32 mouse cellular contexts compared by ENCODE assay signal in the genomic region with DNA sequence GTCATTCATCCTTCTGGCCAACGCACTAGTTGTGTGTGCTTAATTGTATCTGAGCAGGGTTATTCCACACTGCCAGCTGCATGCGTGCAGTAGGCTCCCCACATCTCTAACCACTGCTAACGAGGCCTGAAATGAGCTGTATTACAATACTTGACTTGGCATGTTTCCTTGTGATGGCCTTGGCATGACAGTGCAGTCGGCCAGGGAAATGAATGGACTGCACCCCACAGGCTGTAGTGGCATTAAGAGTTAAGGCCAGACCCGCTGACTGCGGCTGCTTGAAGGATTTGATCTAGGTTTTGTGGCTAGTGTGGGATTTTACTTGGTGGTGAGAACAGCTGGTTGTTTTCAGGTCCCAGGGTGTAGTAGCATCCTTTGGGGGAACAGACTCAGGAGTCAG.
A peak's percentile ranks its signal among the peaks of the same experiment; 100 is the strongest.
DNase-seq lines count a peak whose midpoint lies in the region; ATAC-seq and TF ChIP-seq lines count a peak whose summit lies in the region.
"Had no signal": no experiment of that assay in that cellular context is flagged by ENCODE, and none has a peak within 500 bp of the region (broad histone marks: within the 10 kb centered on the region; RNA-seq: fewer than 3 reads in every experiment).

No protein-coding gene starts in this region.

- no peaks in the 10 kb centered on the region for H3K9me3 ChIP-seq in forebrain, embryonic 11.5 days (ENCODE audit: control insufficient read depth, low read length)
- H3K9me3 ChIP-seq in forebrain, postnatal 0 days (ENCODE audit: low read length): no peaks in the 10 kb centered on the region
- no peaks in the 10 kb centered on the region for H3K9me3 ChIP-seq in midbrain, embryonic 11.5 days (ENCODE audit: control insufficient read depth, low read length)
- H3K9me3 ChIP-seq in midbrain, embryonic 13.5 days: no peaks in the 10 kb centered on the region
- H3K9me3 ChIP-seq: embryonic facial prominence, embryonic 10.5 days; embryonic facial prominence, embryonic 13.5 days; forebrain, embryonic 13.5 days; G1E; heart, embryonic 12.5 days; heart, embryonic 15.5 days; intestine, embryonic 15.5 days had no signal

- no peaks in the 10 kb centered on the region for H3K36me3 ChIP-seq in forebrain, embryonic 11.5 days (ENCODE audit: control insufficient read depth, insufficient read depth, low read length)
- H3K36me3 ChIP-seq in forebrain, postnatal 0 days (ENCODE audit: insufficient read depth): no peaks in the 10 kb centered on the region
- H3K36me3 ChIP-seq in midbrain, embryonic 11.5 days (ENCODE audit: control insufficient read depth, insufficient read depth, low read length): no peaks in the 10 kb centered on the region
- no peaks in the 10 kb centered on the region for H3K36me3 ChIP-seq in midbrain, embryonic 13.5 days
- H3K36me3 ChIP-seq: embryonic facial prominence, embryonic 10.5 days; embryonic facial prominence, embryonic 13.5 days; heart, embryonic 12.5 days; heart, embryonic 15.5 days; intestine, embryonic 15.5 days had no signal

- no peaks in the 10 kb centered on the region for H3K27me3 ChIP-seq in forebrain, embryonic 11.5 days (ENCODE audit: control insufficient read depth, insufficient read depth, low read length)
- no peaks in the 10 kb centered on the region for H3K27me3 ChIP-seq in forebrain, postnatal 0 days (ENCODE audit: insufficient read depth, low read length)
- no peaks in the 10 kb centered on the region for H3K27me3 ChIP-seq in midbrain, embryonic 11.5 days (ENCODE audit: control insufficient read depth, insufficient read depth, low read length)
- H3K27me3 ChIP-seq in midbrain, embryonic 13.5 days: no peaks in the 10 kb centered on the region
- H3K27me3 ChIP-seq: CH12.LX; embryonic facial prominence, embryonic 13.5 days; forebrain, embryonic 13.5 days; heart, embryonic 12.5 days; heart, embryonic 15.5 days; intestine, embryonic 15.5 days; Patski had no signal

- peak; percentile 34 for DNase-seq in forebrain, embryonic 11.5 days (ENCODE audit: low spot score)
- DNase-seq in forebrain, postnatal 0 days: no peak
- peak; percentile 45 for DNase-seq in midbrain, embryonic 11.5 days (ENCODE audit: low spot score, missing footprints)
- DNase-seq in adrenal gland, adult 8-10 months: peak; percentile 50
- DNase-seq in adrenal gland, postnatal 25 days: peak; percentile 26
- DNase-seq in spleen, postnatal 14 days (ENCODE audit: low spot score in 2 of 2): no peak
- DNase-seq in lung, postnatal 25 days (ENCODE audit: low spot score): no peak
- DNase-seq: B cell, adult 2 months; cerebellum, adult 11-12 months; cerebellum, adult 8-10 months; cerebellum, postnatal 10 days; cerebellum, postnatal 36 days; embryo, embryonic 11 days; gastrocnemius, adult 2 months; gastrocnemius, postnatal 14 days; heart, adult 18-20 months; heart, postnatal 14 days; heart, postnatal 4 days; kidney, adult 18-20 months had no signal

- TF ChIP-seq CTCF in forebrain, postnatal 0 days (IDR thresholded peaks at IDR 0.05; ENCODE audit: low read depth): no peak

- H3K27ac ChIP-seq in forebrain, embryonic 11.5 days (ENCODE audit: low read depth, low read length): no peak overlapping the region
- no peak overlapping the region for H3K27ac ChIP-seq in forebrain, postnatal 0 days (ENCODE audit: low read depth, low read length)
- no peak overlapping the region for H3K27ac ChIP-seq in midbrain, embryonic 11.5 days (ENCODE audit: low read depth, low read length)
- no peak overlapping the region for H3K27ac ChIP-seq in midbrain, embryonic 13.5 days
- H3K27ac ChIP-seq: embryonic facial prominence, embryonic 10.5 days; embryonic facial prominence, embryonic 13.5 days; forebrain, embryonic 13.5 days; gastrocnemius, adult 2 months; heart, embryonic 15.5 days; intestine, embryonic 15.5 days had no signal

- H3K9ac ChIP-seq in forebrain, embryonic 11.5 days (ENCODE audit: low read length): no peak overlapping the region
- H3K9ac ChIP-seq in forebrain, postnatal 0 days: no peak overlapping the region
- no peak overlapping the region for H3K9ac ChIP-seq in midbrain, embryonic 11.5 days (ENCODE audit: low read length)
- no peak overlapping the region for H3K9ac ChIP-seq in midbrain, embryonic 13.5 days (replicated peaks)
- H3K9ac ChIP-seq: embryonic facial prominence, embryonic 13.5 days; forebrain, embryonic 13.5 days; heart, embryonic 12.5 days; heart, embryonic 15.5 days; hindbrain, embryonic 14.5 days; intestine, embryonic 15.5 days had no signal

- ATAC-seq in forebrain, embryonic 11.5 days (replicated peaks; ENCODE audit: low FRiP score): no peak
- ATAC-seq in forebrain, postnatal 0 days: no peak
- ATAC-seq in midbrain, embryonic 11.5 days (ENCODE audit: low FRiP score): no peak
- no peak for ATAC-seq in midbrain, embryonic 13.5 days
- ATAC-seq: forebrain, embryonic 13.5 days; forebrain, embryonic 16.5 days; intestine, embryonic 15.5 days; Patski had no signal

- H3K4me2 ChIP-seq in forebrain, embryonic 11.5 days (ENCODE audit: low read depth, low read length, severe bottlenecking): no peak overlapping the region
- no peak overlapping the region for H3K4me2 ChIP-seq in forebrain, postnatal 0 days (ENCODE audit: low read depth)
- H3K4me2 ChIP-seq in midbrain, embryonic 11.5 days: no peak overlapping the region
- no peak overlapping the region for H3K4me2 ChIP-seq in midbrain, embryonic 13.5 days (replicated peaks)
- H3K4me2 ChIP-seq: embryonic facial prominence, embryonic 13.5 days; forebrain, embryonic 13.5 days; heart, embryonic 12.5 days; heart, embryonic 15.5 days; hindbrain, embryonic 14.5 days; intestine, embryonic 15.5 days had no signal

- no peak overlapping the region for H3K4me3 ChIP-seq in forebrain, embryonic 11.5 days (ENCODE audit: low read depth, low read length)
- H3K4me3 ChIP-seq in forebrain, postnatal 0 days (ENCODE audit: low read depth, low read length): no peak overlapping the region
- H3K4me3 ChIP-seq in midbrain, embryonic 11.5 days (ENCODE audit: low read depth, low read length): no peak overlapping the region
- H3K4me3 ChIP-seq in midbrain, embryonic 13.5 days (replicated peaks): no peak overlapping the region
- H3K4me3 ChIP-seq: embryonic facial prominence, embryonic 10.5 days; embryonic facial prominence, embryonic 13.5 days; erythroblast, embryonic 14.5 days; forebrain, embryonic 13.5 days; gastrocnemius, adult 2 months; heart, embryonic 12.5 days; heart, embryonic 15.5 days; intestine, embryonic 15.5 days had no signal

- 92% methylated on average over 6 of the region's 6 CpGs for WGBS in forebrain, embryonic 11.5 days
- 59% methylated on average over 6 of the region's 6 CpGs for WGBS in forebrain, postnatal 0 days
- 90% methylated on average over 6 of the region's 6 CpGs for whole genome bisulfite sequencing in midbrain, embryonic 11.5 days
- 89% methylated on average over 6 of the region's 6 CpGs for WGBS in midbrain, embryonic 13.5 days

- no peaks in the 10 kb centered on the region for H3K4me1 ChIP-seq in forebrain, embryonic 11.5 days (replicated peaks; ENCODE audit: control insufficient read depth, insufficient read depth, low read length)
- no peaks in the 10 kb centered on the region for H3K4me1 ChIP-seq in forebrain, postnatal 0 days (ENCODE audit: insufficient read depth)
- no peaks in the 10 kb centered on the region for H3K4me1 ChIP-seq in midbrain, embryonic 11.5 days (ENCODE audit: control insufficient read depth, insufficient read depth, low read length)
- H3K4me1 ChIP-seq in midbrain, embryonic 13.5 days (replicated peaks): 0 out of 2 replicates have a peak, but pooled peaks cover 6% of the 10 kb centered on the region
- H3K4me1 ChIP-seq: embryonic facial prominence, embryonic 13.5 days; forebrain, embryonic 13.5 days; heart, embryonic 12.5 days; heart, embryonic 15.5 days; intestine, embryonic 15.5 days had no signal

Comparison
In these comparisons a context has a peak if more than half of its experiments do, and no peak if none do; other contexts are left out.
1. DNase-seq: peak in forebrain, embryonic 11.5 days (single experiment), midbrain, embryonic 11.5 days (single experiment), adrenal gland, adult 8-10 months (single experiment) and adrenal gland, postnatal 25 days (single experiment); none in forebrain, postnatal 0 days (single experiment), spleen, postnatal 14 days (0 of 2) and lung, postnatal 25 days (single experiment).